13 mouse cellular contexts compared by ENCODE assay signal in the genomic region with DNA sequence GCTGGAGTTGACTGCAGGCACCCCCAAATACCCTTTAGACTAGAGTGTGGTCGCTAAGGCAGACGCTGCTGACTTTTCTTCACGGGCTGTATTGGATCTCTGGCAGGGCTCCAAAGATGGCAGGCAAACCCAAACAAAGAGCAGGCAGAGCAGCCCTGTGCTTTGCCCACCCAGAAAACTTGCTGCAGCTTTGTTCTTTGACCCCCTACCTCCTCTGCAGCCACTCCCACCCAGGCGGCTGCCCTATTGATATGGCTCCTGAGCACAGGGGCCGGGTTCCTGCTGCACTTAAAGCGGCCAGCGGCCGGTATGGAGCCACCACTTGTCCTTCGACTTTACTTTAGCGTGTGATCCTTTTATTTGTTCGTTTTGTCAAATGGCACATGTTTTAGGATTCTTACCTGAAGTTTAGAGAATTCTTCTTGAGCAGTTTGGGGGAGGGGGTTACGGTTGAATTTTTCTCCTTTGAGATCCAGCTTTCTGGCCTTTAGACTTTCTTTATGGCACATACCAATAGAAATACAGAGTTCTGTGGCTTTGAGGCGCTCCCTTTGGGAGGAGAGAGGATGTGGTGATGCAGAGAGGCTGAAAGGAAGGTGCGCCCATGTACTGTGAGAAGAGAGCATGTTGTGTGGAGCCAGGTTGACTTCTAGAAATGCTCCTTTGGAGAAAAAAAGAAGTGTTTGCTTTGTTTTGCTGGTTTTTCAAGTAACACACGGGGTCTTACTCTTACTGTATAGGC. TPM values are rescaled to one million over a fixed set of nuclear protein-coding genes. Genes with fewer than 3 reads are reported as not detected.
DNase-seq lines count a peak whose midpoint lies in the region; ATAC-seq and TF ChIP-seq lines count a peak whose summit lies in the region.
"Had no signal": no experiment of that assay in that cellular context is flagged by ENCODE, and none has a peak within 500 bp of the region (broad histone marks: within the 10 kb centered on the region; RNA-seq: fewer than 3 reads in every experiment).

No protein-coding gene starts in this region.

- 40% methylated on average over 15 of the region's 15 CpGs for WGBS in forebrain, embryonic 13.5 days
- 35% methylated on average over 15 of the region's 15 CpGs for WGBS in forebrain, embryonic 16.5 days
- WGBS in lung, embryonic 14.5 days: 47% methylated on average over 15 of the region's 15 CpGs
- WGBS in lung, adult 2 months: 62% methylated on average over 15 of the region's 15 CpGs

- no peak overlapping the region for H3K9ac ChIP-seq in forebrain, embryonic 13.5 days
- no peak overlapping the region for H3K9ac ChIP-seq in forebrain, embryonic 16.5 days (replicated peaks; ENCODE audit: low read depth, low read length)
- no peak overlapping the region for H3K9ac ChIP-seq in lung, embryonic 14.5 days
- H3K9ac ChIP-seq: limb, embryonic 12.5 days had no signal

- no peak overlapping the region for H3K4me3 ChIP-seq in forebrain, embryonic 13.5 days
- H3K4me3 ChIP-seq in forebrain, embryonic 16.5 days (replicated peaks; ENCODE audit: low read length): no peak overlapping the region
- H3K4me3 ChIP-seq in lung, embryonic 14.5 days (ENCODE audit: low read depth, low read length): no peak overlapping the region
- no peak overlapping the region for H3K4me3 ChIP-seq in lung, adult 2 months (replicated peaks; ENCODE audit: extremely low read depth, low read depth, low read length)
- H3K4me3 ChIP-seq: limb, embryonic 12.5 days; megakaryocyte, embryonic 14.5 days had no signal

- no peak overlapping the region for H3K4me2 ChIP-seq in forebrain, embryonic 13.5 days
- H3K4me2 ChIP-seq in forebrain, embryonic 16.5 days (ENCODE audit: low read length): no peak overlapping the region
- no peak overlapping the region for H3K4me2 ChIP-seq in lung, embryonic 14.5 days
- H3K4me2 ChIP-seq: limb, embryonic 12.5 days had no signal

- no peaks in the 10 kb centered on the region for H3K27me3 ChIP-seq in forebrain, embryonic 13.5 days
- H3K27me3 ChIP-seq in forebrain, embryonic 16.5 days (replicated peaks; ENCODE audit: control insufficient read depth, insufficient read depth, low read length): no peaks in the 10 kb centered on the region
- no peaks in the 10 kb centered on the region for H3K27me3 ChIP-seq in lung, embryonic 14.5 days (ENCODE audit: insufficient read depth, low read length)
- H3K27me3 ChIP-seq: limb, embryonic 12.5 days had no signal

- peak; percentile 53; the same call in 1 of the 2 replicates for ATAC-seq in forebrain, embryonic 13.5 days
- no peak for ATAC-seq in forebrain, embryonic 16.5 days
- ATAC-seq in lung, embryonic 14.5 days (ENCODE audit: insufficient read depth): no peak; the same call in 1 of the 2 replicates
- no peak for ATAC-seq in monocyte, adult 5-6 weeks (replicated peaks; ENCODE audit: insufficient number of reproducible peaks, low FRiP score, low TSS enrichment, poor library complexity, severe bottlenecking)
- ATAC-seq: Patski had no signal

- no peaks in the 10 kb centered on the region for H3K9me3 ChIP-seq in forebrain, embryonic 13.5 days (replicated peaks)
- H3K9me3 ChIP-seq in forebrain, embryonic 16.5 days (ENCODE audit: control insufficient read depth, low read length): no peaks in the 10 kb centered on the region
- no peaks in the 10 kb centered on the region for H3K9me3 ChIP-seq in lung, embryonic 14.5 days (ENCODE audit: low read depth, low read length)
- H3K9me3 ChIP-seq: limb, embryonic 12.5 days; megakaryocyte, embryonic 14.5 days had no signal

- no peak for TF ChIP-seq POLR2A in lung, adult 2 months (IDR thresholded peaks at IDR 0.05; ENCODE audit: borderline replicate concordance, extremely low read depth, low read depth, low read length)

- H3K4me1 ChIP-seq in forebrain, embryonic 13.5 days: peaks cover 10% of the 10 kb centered on the region
- peaks cover 3% of the 10 kb centered on the region; the same call in 1 of the 2 replicates for H3K4me1 ChIP-seq in forebrain, embryonic 16.5 days (replicated peaks; ENCODE audit: control insufficient read depth, insufficient read depth, low read length)
- no peaks in the 10 kb centered on the region for H3K4me1 ChIP-seq in lung, embryonic 14.5 days (ENCODE audit: insufficient read depth)
- H3K4me1 ChIP-seq in lung, adult 2 months (ENCODE audit: control insufficient read depth, insufficient read depth, low read length): no peaks in the 10 kb centered on the region
- H3K4me1 ChIP-seq: megakaryocyte, embryonic 14.5 days had no signal

- H3K36me3 ChIP-seq in forebrain, embryonic 13.5 days (ENCODE audit: poor library complexity, severe bottlenecking): peaks cover 52% of the 10 kb centered on the region
- H3K36me3 ChIP-seq in forebrain, embryonic 16.5 days (ENCODE audit: control insufficient read depth, insufficient read depth): peaks cover 10% of the 10 kb centered on the region
- H3K36me3 ChIP-seq in lung, embryonic 14.5 days (ENCODE audit: insufficient read depth): peaks cover 51% of the 10 kb centered on the region; the same call in 1 of the 2 replicates

- peak; percentile 44 for DNase-seq in lung, embryonic 14.5 days
- DNase-seq in lung, adult 2 months: no peak
- DNase-seq in ZHBTc4 (ENCODE audit: low read depth, low spot score): peak; percentile 30
- DNase-seq in kidney, postnatal 14 days: peak; percentile 16
- no peak for DNase-seq in T-cell, adult 2 months (ENCODE audit: low spot score)
- DNase-seq: gastrocnemius, postnatal 36 days; layer of hippocampus, adult 9-11 months had no signal

- no peak overlapping the region for H3K27ac ChIP-seq in forebrain, embryonic 13.5 days
- H3K27ac ChIP-seq in forebrain, embryonic 16.5 days (ENCODE audit: low read length): no peak overlapping the region
- no peak overlapping the region for H3K27ac ChIP-seq in lung, embryonic 14.5 days (ENCODE audit: low read depth)
- H3K27ac ChIP-seq: limb, embryonic 12.5 days had no signal

- TF ChIP-seq CTCF in lung, embryonic 14.5 days (IDR thresholded peaks at IDR 0.05; ENCODE audit: low read depth): no peak
- no peak for TF ChIP-seq CTCF in lung, adult 2 months (IDR thresholded peaks at IDR 0.05; ENCODE audit: insufficient read depth, low read length)

RNA-seq across cellular contexts. Expression of a gene that starts 24.8 kb away (rescaled TPM):
- polyA plus RNA-seq in forebrain, embryonic 13.5 days (2015; fragmentation: Nextera tagmentation; extraction: Ambion mirVana): 6.5 and 6.6 TPM in 2 replicates
- 8.4 and 8.5 TPM in 2 replicates for polyA plus RNA-seq in forebrain, embryonic 16.5 days (2015; fragmentation: Nextera tagmentation; extraction: Ambion mirVana)
- 6.2 and 7.3 TPM in 2 replicates for polyA plus RNA-seq in lung, embryonic 14.5 days (2014; fragmentation: Nextera tagmentation; extraction: Ambion mirVana)
- 4.5 and 5.7 TPM in 2 replicates for polyA plus RNA-seq in lung, adult 2 months (2012; rRNA removed)
- 2.1 to 13.5 TPM (median 4.3 TPM) in 3 replicates for total RNA-seq in monocyte, adult 5-6 weeks (2017)

Comparison
In these comparisons a context has a peak if more than half of its experiments do, and no peak if none do; other contexts are left out.
1. DNase-seq: peak in lung, embryonic 14.5 days (single experiment), ZHBTc4 (single experiment) and kidney, postnatal 14 days (single experiment); none in lung, adult 2 months (single experiment) and T-cell, adult 2 months (single experiment).